Mouse (Mus musculus) layer of hippocampus, adult 2 months (tissue): Measurements from ENCODE around the gene Gm11733. TPM values are rescaled to one million over a fixed set of nuclear protein-coding genes. Genes with fewer than 3 reads are reported as not detected.

Experiments
- DNase-seq, 2 experiments: peaks; one replicate each; pipeline ENCODE4 v3.0.0; 2022; ENCODE audit warnings: low spot score in 2 of 2
- H3K27ac ChIP-seq: fragments of 200-600 bp; 2 replicates; pipeline ENCODE4 v1.8.1; 2022
- H3K4me3 ChIP-seq: fragments of 200-600 bp; 2 replicates; pipeline ENCODE4 v1.8.1; 2022; ENCODE audit warnings: mild to moderate bottlenecking
- CTCF ChIP-seq: fragments of 200-600 bp; conservative IDR thresholded peaks from 2 replicates; pipeline ENCODE4 v1.8.1; 2022; ENCODE audit warnings: antibody characterized with exemption, mild to moderate bottlenecking, moderate library complexity
- total RNA-seq, 2 experiments: library from RNA; stranded (reverse); gene quantifications; 2 replicates each; pipeline ENCODE4 v1.2.3; 2021

Gene Gm11733
- total RNA-seq, 2 experiments from 2014 or later: 0.20 to 0.26 TPM

GRCm38 (mm10) chr11:117482677-117483511 is 1.3 kb upstream of the Gm11733 start:
- Histone ChIP-seq H3K4me3 (peak overlapping the region; percentile 43), H3K27ac (peak overlapping the region; percentile 93)
- no peak for TF ChIP-seq CTCF
- DNase-seq: peak; percentile 95 to 96

- no peak overlapping the region for H3K27ac ChIP-seq
- DNase-seq: no peak
- no peak overlapping the region for H3K4me3 ChIP-seq
- TF ChIP-seq CTCF: no peak
These were observed 7.4 kb downstream of the Gm11733 start for GRCm38 (mm10) chr11:117491408-117492208.

- H3K27ac ChIP-seq: no peak overlapping the region
These were observed 8.0 kb downstream of the Gm11733 start for GRCm38 (mm10) chr11:117492209-117492505.

GRCm38 (mm10) chr11:117496812-117497211 is 12.6 kb downstream of the Gm11733 start:
- peak overlapping the region; percentile 19; the same call in 1 of the 2 replicates for H3K27ac ChIP-seq
- H3K4me3 ChIP-seq: no peak overlapping the region
- TF ChIP-seq CTCF: no peak
- no peak for DNase-seq

More at GRCm38 (mm10) chr11:117492209-117492505, 8.0 kb downstream of the Gm11733 start:
- TF ChIP-seq CTCF: no peak
- no peak overlapping the region for H3K4me3 ChIP-seq
- no peak for DNase-seq

GRCm38 (mm10) chr11:117497256-117498136 is 13.3 kb downstream of the Gm11733 start:
- peak overlapping the region; percentile 0; the same call in 1 of the 2 replicates for H3K4me3 ChIP-seq
- no peak for TF ChIP-seq CTCF
- H3K27ac ChIP-seq: peak overlapping the region; percentile 78
- DNase-seq: no peak

- no peak overlapping the region; the same call in 1 of the 2 replicates for H3K4me3 ChIP-seq
- no peak for DNase-seq
- no peak for TF ChIP-seq CTCF
- peak overlapping the region; percentile 78; the same call in 1 of the 2 replicates for H3K27ac ChIP-seq
These were observed 14.0 kb downstream of the Gm11733 start for GRCm38 (mm10) chr11:117498137-117498511.

- DNase-seq: peak; percentile 72 to 74
- H3K27ac ChIP-seq: peak overlapping the region; percentile 67; the same call in 1 of the 2 replicates
These were observed 24.8 kb downstream of the Gm11733 start for GRCm38 (mm10) chr11:117508972-117509371.

GRCm38 (mm10) chr11:117515718-117516421 is 31.7 kb downstream of the Gm11733 start:
- no peak for TF ChIP-seq CTCF
- Histone ChIP-seq H3K4me3 (no peak overlapping the region), H3K27ac (no peak overlapping the region)
- DNase-seq: no peak

More at GRCm38 (mm10) chr11:117508972-117509371, 24.8 kb downstream of the Gm11733 start:
- no peak for TF ChIP-seq CTCF
- H3K4me3 ChIP-seq: no peak overlapping the region

- H3K4me3 ChIP-seq: no peak overlapping the region
- no peak for DNase-seq
- no peak for TF ChIP-seq CTCF
- H3K27ac ChIP-seq: no peak overlapping the region
These were observed 32.2 kb downstream of the Gm11733 start for GRCm38 (mm10) chr11:117516422-117516796.

GRCm38 (mm10) chr11:117521906-117522780 is 38.0 kb downstream of the Gm11733 start:
- DNase-seq: no peak
- Histone ChIP-seq H3K4me3 (no peak overlapping the region), H3K27ac (peak overlapping the region; percentile 93)
- TF ChIP-seq CTCF: no peak
